Mouse (Mus musculus) mesoderm, embryonic 11.5 days (tissue): ENCODE measurements around the gene Ccdc14.
"Not testable (repeated sequence)": the region's sequence is repeated elsewhere in the genome, so short reads cannot be mapped to it uniquely, and the experiment has no call there.

Source experiments
- DNase-seq: peaks from one replicate; pipeline ENCODE4 v3.0.0-alpha.2; 2012; ENCODE audit warnings: low read depth, low spot score

Ccdc14 gene

GRCm38 (mm10) chr16:34711481-34711880, 21.1 kb downstream of the Ccdc14 start:
- peak; percentile 11 for DNase-seq

DNA sequence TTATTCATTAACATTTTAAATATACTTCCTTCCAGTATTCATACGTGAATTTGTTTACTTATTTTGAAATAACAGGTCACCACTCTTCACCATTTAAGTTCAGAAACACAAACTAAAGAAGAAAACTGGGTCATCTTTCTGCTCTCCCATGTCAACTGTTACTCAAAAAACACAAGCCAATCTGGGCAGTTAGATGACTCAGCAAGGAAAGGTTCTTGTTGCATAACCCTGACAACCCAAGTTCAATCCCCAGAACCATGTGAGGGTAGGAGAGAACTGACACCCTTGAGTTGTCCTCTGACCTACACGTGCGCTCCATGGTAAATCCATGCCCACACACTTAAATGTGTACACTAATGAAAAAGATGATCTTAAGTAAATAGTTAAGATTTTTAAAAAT, 34.7 kb downstream of the Ccdc14 start:
- no peak for DNase-seq

- DNase-seq, result not testable (repeated sequence)
These were observed 38.2 kb downstream of the Ccdc14 start for GRCm38 (mm10) chr16:34728610-34729009.

DNA sequence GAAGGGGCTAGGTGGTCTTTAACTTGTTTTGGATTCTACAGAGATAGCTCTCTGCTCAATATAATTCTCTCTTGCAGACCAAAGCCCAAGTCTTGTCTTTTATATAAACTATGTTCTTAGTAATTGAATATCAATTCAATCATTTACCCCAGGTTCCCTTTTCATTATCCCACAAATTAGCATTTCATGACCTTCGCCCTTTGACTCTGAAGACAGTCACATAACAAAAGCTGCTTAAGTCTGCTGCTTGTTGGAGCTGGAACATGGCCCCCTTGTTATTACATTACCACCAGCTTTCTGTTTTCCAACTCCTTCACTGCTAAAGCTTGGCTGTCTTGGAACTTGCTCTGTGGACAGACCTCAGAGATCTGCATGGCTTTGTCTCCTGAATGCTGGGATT, 39.0 kb downstream of the Ccdc14 start:
- no peak for DNase-seq

- DNase-seq, result no peak
These were observed 48.3 kb downstream of the Ccdc14 start for GRCm38 (mm10) chr16:34738656-34739233.

GRCm38 (mm10) chr16:34742930-34743329, 52.5 kb downstream of the Ccdc14 start:
- no peak for DNase-seq

DNA sequence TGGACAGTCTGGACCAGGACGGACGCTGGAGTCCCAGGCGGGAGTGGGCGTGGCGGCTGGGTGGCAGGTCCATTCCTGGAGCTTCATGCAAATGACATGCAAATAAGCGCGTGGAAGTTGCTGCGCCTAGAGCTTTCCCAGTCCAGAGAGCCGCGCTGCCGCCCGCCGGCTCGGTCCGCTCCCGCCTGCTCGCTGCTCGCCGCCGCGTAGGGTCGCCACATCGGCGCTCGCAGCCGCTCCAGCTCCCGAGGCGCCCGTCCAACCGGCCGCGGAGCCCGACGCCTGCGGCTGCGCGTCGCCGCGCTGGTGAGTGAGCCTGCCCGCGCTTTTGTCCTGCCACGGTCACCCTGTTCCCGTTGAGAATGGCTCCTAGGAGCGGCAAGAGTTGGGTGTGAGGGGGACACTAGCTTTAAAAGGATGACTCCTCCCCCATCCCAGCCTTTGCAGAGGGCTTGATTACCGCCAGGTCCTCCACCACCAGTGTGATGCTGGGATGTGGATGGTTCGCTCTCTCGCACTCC, 54.7 kb downstream of the Ccdc14 start, which contains the start of gene Mylk:
Gene Mylk, plus strand, starts transcription at position 146 of the 521 bp plus-strand sequence.
- DNase-seq, result peak; percentile 91

DNA sequence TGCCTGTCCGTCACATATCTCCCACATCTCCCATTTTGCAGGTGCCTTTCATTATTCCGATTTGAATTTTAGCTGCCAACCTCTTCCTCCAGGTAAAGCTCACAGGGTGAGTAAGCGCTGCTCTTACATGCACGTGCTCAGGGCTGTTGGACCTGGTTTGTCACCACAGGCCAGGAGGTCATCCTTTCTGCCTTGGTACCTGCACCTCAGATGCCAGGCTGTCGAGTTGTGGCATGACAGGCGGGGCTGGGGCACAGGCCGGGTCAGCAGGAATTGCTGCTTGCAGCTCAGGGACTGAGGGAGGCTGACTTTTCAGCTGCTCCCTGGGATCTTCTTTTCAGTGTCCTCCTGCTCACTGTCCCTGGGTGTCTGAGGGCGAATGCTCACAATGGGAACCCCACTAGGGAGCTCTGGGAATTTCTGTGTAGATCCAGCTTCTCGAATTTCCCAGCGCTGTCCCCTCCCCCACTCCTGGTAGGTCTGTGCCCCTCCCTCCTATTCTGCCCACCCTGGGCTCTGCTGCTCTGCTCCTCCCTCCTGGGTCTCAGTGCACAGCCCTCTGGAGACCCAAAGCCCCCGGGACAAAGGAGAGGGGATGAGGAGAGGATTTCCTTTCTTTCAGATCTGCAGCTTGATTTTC, 57.8 kb downstream of the Ccdc14 start:
- peak; percentile 36 for DNase-seq

DNA sequence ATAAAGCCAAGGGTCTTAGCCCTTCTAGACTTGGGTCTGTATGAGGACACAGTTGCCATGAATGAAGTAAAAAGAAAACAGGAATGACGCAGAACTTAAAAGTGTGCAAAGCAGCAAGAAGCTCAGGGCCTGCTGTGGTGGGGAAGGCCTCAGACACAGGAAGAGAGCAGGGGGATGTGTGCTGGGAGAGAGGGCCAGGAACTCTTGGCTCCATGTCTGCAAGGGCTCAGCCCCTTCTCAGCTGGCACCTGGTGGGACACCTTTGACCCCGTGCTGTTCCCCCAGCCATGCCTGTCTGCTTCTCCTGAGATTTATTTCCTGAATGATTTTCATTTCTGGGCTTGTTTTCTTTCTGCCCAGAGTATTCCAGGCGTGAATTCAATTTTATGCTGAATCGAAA, 59.1 kb downstream of the Ccdc14 start:
- peak; percentile 34 for DNase-seq

GRCm38 (mm10) chr16:34752026-34752425, 61.6 kb downstream of the Ccdc14 start:
- peak; percentile 30 for DNase-seq

- DNase-seq, result no peak
These were observed 62.6 kb downstream of the Ccdc14 start for GRCm38 (mm10) chr16:34752977-34753376.

- no peak for DNase-seq
These were observed 66.6 kb downstream of the Ccdc14 start for GRCm38 (mm10) chr16:34756991-34757390.

- no peak for DNase-seq
These were observed 67.8 kb downstream of the Ccdc14 start for GRCm38 (mm10) chr16:34758205-34758604.

DNA sequence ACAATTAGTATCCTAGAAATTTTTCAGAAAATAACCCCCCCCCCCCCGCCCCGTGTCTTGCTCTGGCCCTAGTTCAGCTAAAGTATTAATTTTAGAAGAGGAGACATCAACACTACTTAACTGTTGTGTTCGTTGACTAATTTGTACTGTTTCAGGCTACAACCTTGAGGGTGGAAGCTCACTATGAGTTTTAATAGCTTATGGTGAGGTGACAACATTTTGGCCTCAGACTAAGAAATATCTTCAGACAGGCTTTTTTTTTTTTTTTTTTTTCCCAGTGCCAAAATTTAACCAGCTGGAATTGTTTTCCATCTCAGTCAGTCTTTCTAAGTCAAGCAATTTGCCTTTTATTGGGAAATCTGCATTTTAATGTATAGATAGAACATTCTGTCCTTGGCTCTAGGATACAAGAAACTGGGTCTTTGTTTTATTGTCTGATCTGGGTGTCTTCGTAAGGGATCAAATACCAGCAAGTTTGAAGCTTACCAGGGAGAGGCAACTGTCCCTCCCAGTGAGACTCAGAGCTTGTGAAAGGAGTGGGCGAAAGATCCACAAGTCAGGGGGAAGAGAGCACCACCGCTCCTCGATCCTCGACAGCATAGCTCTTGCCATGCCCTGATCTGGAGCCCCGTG, 73.7 kb downstream of the Ccdc14 start:
- no peak for DNase-seq

DNA sequence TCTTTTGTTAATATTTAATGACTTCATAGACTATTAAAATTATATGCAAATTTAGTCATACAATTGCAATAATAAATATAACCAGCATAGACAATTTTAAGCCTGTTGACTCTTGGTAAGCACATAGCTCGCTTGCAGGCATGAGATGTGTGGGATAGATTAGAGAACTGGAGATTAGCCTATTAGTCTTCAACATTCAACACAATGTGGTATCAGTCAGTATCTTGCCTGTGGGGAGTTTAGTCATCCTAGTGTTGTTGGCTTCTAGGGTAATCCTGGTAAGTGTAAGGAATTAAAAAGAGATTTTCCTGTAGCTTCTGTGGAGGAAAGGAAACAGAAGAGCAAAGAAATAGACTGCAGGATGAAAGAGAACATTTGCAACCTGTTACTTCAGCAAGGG, 75.2 kb downstream of the Ccdc14 start:
- DNase-seq, result no peak

DNA sequence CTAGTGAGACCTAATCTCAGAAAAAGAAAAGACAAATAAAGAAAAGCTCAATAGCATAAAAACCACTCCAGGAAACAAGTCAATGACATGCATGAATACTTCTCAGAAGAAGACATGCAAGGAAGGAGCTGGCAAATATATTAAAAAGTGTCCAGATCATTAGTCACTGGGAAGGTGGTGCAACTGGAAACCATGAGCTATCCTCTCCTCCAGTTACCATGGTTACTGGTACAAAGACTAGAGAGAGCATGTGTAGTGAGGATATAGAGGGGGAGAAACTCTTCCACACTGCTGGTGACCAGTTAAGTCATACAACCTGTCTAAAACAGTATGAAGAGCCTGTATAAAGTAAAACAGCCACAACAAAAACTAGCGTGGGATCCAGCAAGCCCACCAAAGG, 75.8 kb downstream of the Ccdc14 start:
- no peak for DNase-seq

- no peak for DNase-seq
These were observed 77.0 kb downstream of the Ccdc14 start for GRCm38 (mm10) chr16:34767443-34767842.

GRCm38 (mm10) chr16:34768436-34768835, 78.0 kb downstream of the Ccdc14 start:
- no peak for DNase-seq

DNA sequence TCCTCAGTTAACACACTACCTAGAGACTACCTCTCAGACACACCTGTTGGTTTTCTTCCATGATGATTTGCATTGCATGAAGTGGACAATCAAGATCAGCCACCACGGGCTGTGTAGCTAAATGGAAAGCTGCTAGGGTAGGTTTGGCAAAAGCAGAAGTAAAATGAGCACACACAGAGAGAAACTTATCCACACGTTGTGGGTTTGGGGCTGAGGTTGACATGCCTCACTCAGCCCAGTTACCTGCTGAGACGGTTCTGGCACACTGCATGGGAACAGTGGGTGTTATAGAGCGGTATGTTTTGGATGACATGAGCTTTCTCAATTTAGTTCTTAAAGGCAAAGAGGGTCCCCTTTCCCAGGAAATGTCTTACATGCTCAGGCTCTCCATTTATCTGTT, 79.7 kb downstream of the Ccdc14 start:
- no peak for DNase-seq

DNA sequence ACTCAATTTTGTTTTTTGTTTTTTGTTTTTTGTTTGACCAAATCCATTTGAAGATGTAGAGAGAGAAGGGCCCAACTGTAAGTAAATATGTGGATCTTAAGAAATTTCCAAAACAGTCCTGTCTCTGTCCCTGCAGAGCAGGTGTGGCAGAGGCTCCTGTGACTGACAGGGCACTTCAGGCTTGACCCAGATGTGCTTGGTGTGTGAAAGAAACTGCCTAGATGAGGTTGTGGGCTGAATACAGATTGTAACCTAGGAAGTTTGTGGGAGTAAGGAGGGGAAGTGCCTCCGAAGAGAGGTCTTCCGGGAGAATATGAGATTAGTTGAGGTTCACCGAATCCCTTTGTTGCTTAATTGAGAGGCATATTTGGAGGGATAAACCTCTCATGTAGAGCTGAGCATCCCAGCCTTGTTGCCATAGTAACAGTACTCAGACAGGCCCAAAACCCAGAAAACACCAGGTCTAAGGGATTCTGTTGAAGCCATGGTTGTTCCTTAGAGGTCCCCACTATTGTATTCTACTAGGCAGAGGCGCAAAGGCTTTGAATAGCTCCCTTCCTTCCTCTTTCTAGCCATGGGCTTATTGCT, 82.1 kb downstream of the Ccdc14 start:
- DNase-seq, result peak; percentile 40
